ENCODE assay signal across 7 mouse cellular contexts in the genomic region with DNA sequence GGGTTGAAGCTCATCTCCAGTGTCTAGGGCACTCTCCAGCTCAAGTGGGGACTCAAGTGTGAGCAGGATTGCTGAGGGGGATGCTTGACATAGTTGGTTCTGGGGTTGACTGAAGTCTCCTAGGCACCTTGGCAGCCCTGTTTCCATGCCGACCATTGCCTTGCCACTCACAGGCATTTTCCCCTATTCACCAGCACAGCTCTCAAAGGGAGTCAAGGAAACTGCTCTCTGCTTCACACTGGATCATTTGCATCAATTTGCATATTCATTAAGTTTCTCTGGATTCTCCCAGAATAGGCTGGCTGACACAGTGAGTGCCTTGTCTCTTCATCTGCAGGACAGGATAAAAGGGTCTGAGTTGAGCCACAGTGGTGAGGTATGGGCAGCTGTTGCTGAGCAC.
A peak's percentile ranks its signal among the peaks of the same experiment; 100 is the strongest.
DNase-seq lines count a peak whose midpoint lies in the region; ATAC-seq lines count a peak whose summit lies in the region.

No protein-coding gene starts in this region.

- no peak overlapping the region for H3K4me2 ChIP-seq in embryonic facial prominence, embryonic 11.5 days (ENCODE audit: low read depth, low read length)
- H3K4me2 ChIP-seq in neural tube, embryonic 15.5 days, result no peak overlapping the region

- DNase-seq in embryonic facial prominence, embryonic 11.5 days (ENCODE audit: low spot score), result peak; percentile 44
- peak; percentile 79 for DNase-seq in hindbrain, embryonic 10.5 days (ENCODE audit: low spot score)
- peak; percentile 56 for DNase-seq in left cerebral cortex, postnatal 4 days
- no peak for DNase-seq in thymus, postnatal 25 days
- no peak for DNase-seq in thymus, postnatal 4 days
- DNase-seq in liver, result no peak

- no peak overlapping the region for H3K9ac ChIP-seq in embryonic facial prominence, embryonic 11.5 days (replicated peaks; ENCODE audit: low read length)
- H3K9ac ChIP-seq in neural tube, embryonic 15.5 days (replicated peaks), result no peak overlapping the region

- 32% methylated on average over 1 of the region's 1 CpGs for WGBS in embryonic facial prominence, embryonic 11.5 days
- WGBS in hindbrain, embryonic 10.5 days, result 12% methylated on average over 1 of the region's 1 CpGs
- WGBS in neural tube, embryonic 15.5 days, result 14% methylated on average over 1 of the region's 1 CpGs

- no peak overlapping the region for H3K27ac ChIP-seq in embryonic facial prominence, embryonic 11.5 days (replicated peaks; ENCODE audit: low read depth, low read length)
- H3K27ac ChIP-seq in hindbrain, embryonic 10.5 days, result peak overlapping the region; percentile 87
- H3K27ac ChIP-seq in neural tube, embryonic 15.5 days (replicated peaks), result peak overlapping the region; percentile 83

- peak; percentile 64; the same call in 1 of the 2 replicates for ATAC-seq in embryonic facial prominence, embryonic 11.5 days (replicated peaks; ENCODE audit: insufficient number of reproducible peaks, low FRiP score, low TSS enrichment, low read depth)
- peak; percentile 88 for ATAC-seq in neural tube, embryonic 15.5 days (ENCODE audit: low FRiP score)

- H3K4me3 ChIP-seq in embryonic facial prominence, embryonic 11.5 days (ENCODE audit: low read depth, low read length), result no peak overlapping the region
- no peak overlapping the region for H3K4me3 ChIP-seq in hindbrain, embryonic 10.5 days
- no peak overlapping the region for H3K4me3 ChIP-seq in neural tube, embryonic 15.5 days (replicated peaks)

- no peaks in the 10 kb centered on the region for H3K36me3 ChIP-seq in embryonic facial prominence, embryonic 11.5 days (replicated peaks; ENCODE audit: control insufficient read depth, insufficient read depth, low read depth, low read length)
- no peaks in the 10 kb centered on the region for H3K36me3 ChIP-seq in hindbrain, embryonic 10.5 days
- no peaks in the 10 kb centered on the region for H3K36me3 ChIP-seq in neural tube, embryonic 15.5 days

- no peaks in the 10 kb centered on the region for H3K4me1 ChIP-seq in embryonic facial prominence, embryonic 11.5 days (ENCODE audit: control insufficient read depth, insufficient read depth, low read length)
- H3K4me1 ChIP-seq in hindbrain, embryonic 10.5 days (replicated peaks), result peaks cover 48% of the 10 kb centered on the region
- H3K4me1 ChIP-seq in neural tube, embryonic 15.5 days, result peaks cover 31% of the 10 kb centered on the region

- H3K9me3 ChIP-seq in embryonic facial prominence, embryonic 11.5 days (replicated peaks; ENCODE audit: control insufficient read depth, low read length), result no peaks in the 10 kb centered on the region
- no peaks in the 10 kb centered on the region for H3K9me3 ChIP-seq in hindbrain, embryonic 10.5 days
- H3K9me3 ChIP-seq in neural tube, embryonic 15.5 days (replicated peaks), result no peaks in the 10 kb centered on the region

- intact Hi-C loops in left cerebral cortex, postnatal 4 days (cut with DNase I), result no loop called here

- H3K27me3 ChIP-seq in embryonic facial prominence, embryonic 11.5 days (ENCODE audit: control insufficient read depth, insufficient read depth, low read length), result no peaks in the 10 kb centered on the region
- H3K27me3 ChIP-seq in hindbrain, embryonic 10.5 days (ENCODE audit: insufficient read depth, poor library complexity, severe bottlenecking), result peaks cover 18% of the 10 kb centered on the region
- no peaks in the 10 kb centered on the region for H3K27me3 ChIP-seq in neural tube, embryonic 15.5 days (replicated peaks)

Comparison
In these comparisons a context has a peak if more than half of its experiments do, and no peak if none do; other contexts are left out.
1. DNase-seq: peak in embryonic facial prominence, embryonic 11.5 days (single experiment), hindbrain, embryonic 10.5 days (single experiment) and left cerebral cortex, postnatal 4 days (single experiment); none in thymus, postnatal 25 days (single experiment), thymus, postnatal 4 days (single experiment) and liver (single experiment).